Mouse (Mus musculus) Patski (cell line): ENCODE results near the gene Slc35f4. TPM values are rescaled to one million over a fixed set of nuclear protein-coding genes. Genes with fewer than 3 reads are reported as not detected.

Experiments used
- ATAC-seq: fragments of 100-300 bp; one replicate; pipeline ENCODE4 v1.8.0; 2021
- CTCF ChIA-PET: fragments of 350-600 bp; sonication (Branson Sonifier 250); formaldehyde crosslinking; loops from one replicate; lab custom pipeline; 2022; ENCODE audit warnings: inconsistent platforms; lab: Charles Lee
- POLR2A ChIA-PET: fragments of 350-600 bp; sonication (Branson Sonifier 250); formaldehyde crosslinking; loops from one replicate; lab custom pipeline; 2022; ENCODE audit warnings: antibody characterized with exemption, inconsistent platforms; lab: Charles Lee
- DNase-seq: peaks from one replicate; pipeline ENCODE4 v3.0.0-alpha.2; 2011; ENCODE audit warnings: low read depth, low spot score
- H3K27me3 ChIP-seq: fragments of 371-371 bp; one replicate; pipeline ENCODE4 v1.5.1; 2021
- CTCF ChIP-seq: fragments of 100-300 bp; IDR thresholded peaks from one replicate; pipeline ENCODE4 v1.5.1; 2021
- in situ Hi-C: fragments of 300-500 bp; cut with MboI; formaldehyde crosslinking; loops from 3 replicates; pipeline ENCODE4 v1.11.1; 2018; ENCODE audit warnings: low pct_unique_long_range_greater_than_20kb, mixed read lengths
- polyA plus RNA-seq: library from polyadenylated mRNA; unstranded; gene quantifications from one replicate; pipeline ENCODE4 v1.2.3, GENCODE M21; 2021

The Slc35f4 gene
- not detected for polyA plus RNA-seq

- H3K27me3 ChIP-seq = no peaks in the 10 kb centered on the region
- ChIA-PET CTCF (no interaction called here), POLR2A (no interaction called here)
- TF ChIP-seq CTCF = no peak
- ATAC-seq = no peak
- in situ Hi-C loops = no loop called here
- no peak for DNase-seq
These were observed at the start of gene Slc35f4 for GRCm38 (mm10) chr14:49525931-49526291. TSS of gene Slc35f4 (minus strand) at chr14:49526046.

- H3K27me3 ChIP-seq = peaks cover 4% of the 10 kb centered on the region
- DNase-seq = no peak
- ChIA-PET CTCF (no interaction called here), POLR2A (no interaction called here)
- no peak for ATAC-seq
- TF ChIP-seq CTCF = no peak
- in situ Hi-C loops = no loop called here
These were observed 42.5 kb upstream of the Slc35f4 start for GRCm38 (mm10) chr14:49568369-49568768.

- H3K27me3 ChIP-seq = peaks cover 41% of the 10 kb centered on the region
- no peak for TF ChIP-seq CTCF
- ChIA-PET CTCF (interaction anchor here (1.4 kb wide), 1 partner anchor 12 kb away, joined by 4 read pairs; no protein-coding TSS in a partner anchor), POLR2A (no interaction called here)
- DNase-seq (no peak), ATAC-seq (no peak)
- in situ Hi-C loops = no loop called here
These were observed 34.9 kb upstream of the Slc35f4 start for GRCm38 (mm10) chr14:49560706-49561105.

GRCm38 (mm10) chr14:49540104-49540503, 14.3 kb upstream of the Slc35f4 start:
- TF ChIP-seq CTCF = peak; percentile 74
- DNase-seq = peak; percentile 2
- ChIA-PET POLR2A (no interaction called here), CTCF (interaction anchor here (1.0 to 1.6 kb wide), 3 partner anchors 11 to 302 kb away, joined by 3 to 5 read pairs (median 4); no protein-coding TSS in a partner anchor)
- ATAC-seq = peak; percentile 62
- in situ Hi-C loops = loop anchor here (5.0 kb wide), 1 partner anchor 298 kb away; no protein-coding TSS in a partner anchor
- peaks cover 28% of the 10 kb centered on the region for H3K27me3 ChIP-seq

- in situ Hi-C loops = no loop called here
- H3K27me3 ChIP-seq = peaks cover 5% of the 10 kb centered on the region
- ATAC-seq = peak; percentile 92
- ChIA-PET CTCF (no interaction called here), POLR2A (no interaction called here)
- TF ChIP-seq CTCF = no peak
- peak; percentile 4 for DNase-seq
These were observed 493 bp downstream of the Slc35f4 start for GRCm38 (mm10) chr14:49525176-49525930.

- ATAC-seq (no peak), DNase-seq (no peak)
- in situ Hi-C loops = no loop called here
- no peak for TF ChIP-seq CTCF
- peaks cover 5% of the 10 kb centered on the region for H3K27me3 ChIP-seq
- ChIA-PET POLR2A (no interaction called here), CTCF (no interaction called here)
These were observed 1.2 kb downstream of the Slc35f4 start for GRCm38 (mm10) chr14:49524665-49525064.

- CTCF ChIA-PET = interaction anchor here (1.0 kb wide), 1 partner anchor 276 kb away, joined by 3 read pairs; no protein-coding TSS in a partner anchor
- DNase-seq (no peak), ATAC-seq (no peak)
- no peak for TF ChIP-seq CTCF
- peaks cover 10% of the 10 kb centered on the region for H3K27me3 ChIP-seq
- in situ Hi-C loops = no loop called here
- POLR2A ChIA-PET = no interaction called here
These were observed 10.7 kb downstream of the Slc35f4 start for GRCm38 (mm10) chr14:49515096-49515665.

GRCm38 (mm10) chr14:49514137-49514536, 11.7 kb downstream of the Slc35f4 start:
- ChIA-PET CTCF (interaction anchor here (1.0 kb wide), 1 partner anchor 275 kb away, joined by 3 read pairs; no protein-coding TSS in a partner anchor), POLR2A (no interaction called here)
- H3K27me3 ChIP-seq = peaks cover 10% of the 10 kb centered on the region
- in situ Hi-C loops = no loop called here
- DNase-seq (no peak), ATAC-seq (no peak)
- no peak for TF ChIP-seq CTCF

GRCm38 (mm10) chr14:49495192-49495591, 30.7 kb downstream of the Slc35f4 start:
- POLR2A ChIA-PET = no interaction called here

GRCm38 (mm10) chr14:49493793-49494192, 32.1 kb downstream of the Slc35f4 start:
- DNase-seq (peak; percentile 19), ATAC-seq (peak; percentile 44)
- peaks cover 2% of the 10 kb centered on the region for H3K27me3 ChIP-seq

More at GRCm38 (mm10) chr14:49495192-49495591, 30.7 kb downstream of the Slc35f4 start:
- CTCF ChIA-PET = no interaction called here
- ATAC-seq = no peak
- H3K27me3 ChIP-seq = peaks cover 2% of the 10 kb centered on the region
- TF ChIP-seq CTCF = no peak
- DNase-seq = no peak
- in situ Hi-C loops = no loop called here

GRCm38 (mm10) chr14:49492506-49492905, 33.3 kb downstream of the Slc35f4 start:
- TF ChIP-seq CTCF = no peak

More at GRCm38 (mm10) chr14:49493793-49494192, 32.1 kb downstream of the Slc35f4 start:
- in situ Hi-C loops = no loop called here
- POLR2A ChIA-PET = no interaction called here
- TF ChIP-seq CTCF = no peak
- CTCF ChIA-PET = no interaction called here

More at GRCm38 (mm10) chr14:49492506-49492905, 33.3 kb downstream of the Slc35f4 start:
- in situ Hi-C loops = no loop called here
- no peaks in the 10 kb centered on the region for H3K27me3 ChIP-seq
- CTCF ChIA-PET = no interaction called here
- ATAC-seq = no peak
- DNase-seq = no peak
- POLR2A ChIA-PET = no interaction called here
